Mouse (Mus musculus) heart, embryonic 16.5 days (tissue): Measurements from ENCODE around the gene Psmb11. TPM values are rescaled to one million over a fixed set of nuclear protein-coding genes. Genes with fewer than 3 reads are reported as not detected.

Experiments
- ATAC-seq: fragments of 200-750 bp; cut with Nextera tagmentation; replicated peaks from 2 replicates; pipeline ENCODE4 v1.8.0; 2017; ENCODE audit warnings: moderate number of reproducible peaks; ENCODE audit not compliant: insufficient read depth, low FRiP score; ENCODE audit errors: extremely low read depth
- H3K27ac ChIP-seq: fragments of 300-500 bp; sonication (generic); 2 replicates; pipeline ENCODE4 v1.5.1; 2014; ENCODE audit warnings: mild to moderate bottlenecking, low read length, control low read depth, moderate library complexity
- H3K27me3 ChIP-seq: fragments of 300-500 bp; sonication (generic); 2 replicates; pipeline ENCODE4 v1.6.1; 2014; ENCODE audit warnings: low read length, mixed read lengths; ENCODE audit not compliant: control insufficient read depth, insufficient read depth
- H3K36me3 ChIP-seq: fragments of 300-500 bp; sonication (generic); 2 replicates; pipeline ENCODE4 v1.6.1; 2014; ENCODE audit not compliant: control insufficient read depth, insufficient read depth
- H3K4me1 ChIP-seq: fragments of 300-500 bp; sonication (generic); 2 replicates; pipeline ENCODE4 v1.6.1; 2014; ENCODE audit warnings: low read length, mixed read lengths; ENCODE audit not compliant: control insufficient read depth, insufficient read depth
- H3K4me2 ChIP-seq: fragments of 300-500 bp; sonication (generic); 2 replicates; pipeline ENCODE4 v1.6.1; 2014; ENCODE audit warnings: low read depth, mild to moderate bottlenecking, control low read depth, low read length
- H3K4me3 ChIP-seq: fragments of 300-500 bp; sonication (generic); 2 replicates; pipeline ENCODE4 v1.5.1; 2014; ENCODE audit warnings: mild to moderate bottlenecking, control low read depth, low read length
- H3K9ac ChIP-seq: fragments of 300-500 bp; sonication (generic); 2 replicates; pipeline ENCODE4 v1.6.1; 2014; ENCODE audit warnings: low read length, control low read depth
- H3K9me3 ChIP-seq: fragments of 300-500 bp; sonication (generic); replicated peaks from 2 replicates; pipeline ENCODE4 v1.6.1; 2016; ENCODE audit warnings: low read length; ENCODE audit not compliant: control insufficient read depth
- WGBS: fragments of 180-500 bp; shearing (Covaris S2); extraction: QIAGEN DNeasy Blood & Tissue Kit; methylation state at CpG from one replicate; pipeline ENCODE4 v1.1.7; 2014; 5-methylcytosine and 5-hydroxymethylcytosine counted together
- polyA plus RNA-seq: library from polyadenylated mRNA; unstranded; fragments of >200 nt; fragmentation: Nextera tagmentation; extraction: Ambion mirVana; gene quantifications from 2 replicates; pipeline ENCODE4 v1.2.1, GENCODE M21; 2015

The Psmb11 gene
- polyA plus RNA-seq, 1 experiment from 2014 or later = 22.3 TPM

- Histone ChIP-seq H3K27me3 (0 out of 2 replicates have a peak, but pooled peaks cover 2% of the 10 kb centered on the region), H3K9me3 (no peaks in the 10 kb centered on the region), H3K27ac (no peak overlapping the region), H3K4me3 (no peak overlapping the region), H3K36me3 (peaks cover 46% of the 10 kb centered on the region), H3K4me2 (no peak overlapping the region), H3K4me1 (peaks cover 3% of the 10 kb centered on the region), H3K9ac (no peak overlapping the region)
- 78% methylated on average over 25 of the region's 25 CpGs for WGBS
- no peak for ATAC-seq
These were observed 21.2 kb downstream of the Psmb11 start for GRCm38 (mm10) chr14:54642224-54642944.

GRCm38 (mm10) chr14:54643011-54643410 is 21.8 kb downstream of the Psmb11 start:
- H3K9ac ChIP-seq = no peak overlapping the region
- no peak for ATAC-seq
- no peak overlapping the region for H3K4me2 ChIP-seq
- no peaks in the 10 kb centered on the region for H3K9me3 ChIP-seq
- H3K36me3 ChIP-seq = peaks cover 52% of the 10 kb centered on the region
- H3K27me3 ChIP-seq = 0 out of 2 replicates have a peak, but pooled peaks cover 2% of the 10 kb centered on the region
- H3K4me3 ChIP-seq = no peak overlapping the region
- no peak overlapping the region for H3K27ac ChIP-seq
- peaks cover 3% of the 10 kb centered on the region for H3K4me1 ChIP-seq
- 85% methylated on average over 2 of the region's 2 CpGs for WGBS

GRCm38 (mm10) chr14:54644294-54644693 is 23.1 kb downstream of the Psmb11 start:
- H3K9me3 ChIP-seq = no peaks in the 10 kb centered on the region
- no peak for ATAC-seq
- no peak overlapping the region for H3K4me2 ChIP-seq
- no peak overlapping the region for H3K27ac ChIP-seq
- H3K9ac ChIP-seq = no peak overlapping the region
- H3K27me3 ChIP-seq = no peaks in the 10 kb centered on the region
- no peak overlapping the region for H3K4me3 ChIP-seq
- peaks cover 62% of the 10 kb centered on the region for H3K36me3 ChIP-seq
- 73% methylated on average over 9 of the region's 9 CpGs for WGBS
- H3K4me1 ChIP-seq = peaks cover 3% of the 10 kb centered on the region

DNA sequence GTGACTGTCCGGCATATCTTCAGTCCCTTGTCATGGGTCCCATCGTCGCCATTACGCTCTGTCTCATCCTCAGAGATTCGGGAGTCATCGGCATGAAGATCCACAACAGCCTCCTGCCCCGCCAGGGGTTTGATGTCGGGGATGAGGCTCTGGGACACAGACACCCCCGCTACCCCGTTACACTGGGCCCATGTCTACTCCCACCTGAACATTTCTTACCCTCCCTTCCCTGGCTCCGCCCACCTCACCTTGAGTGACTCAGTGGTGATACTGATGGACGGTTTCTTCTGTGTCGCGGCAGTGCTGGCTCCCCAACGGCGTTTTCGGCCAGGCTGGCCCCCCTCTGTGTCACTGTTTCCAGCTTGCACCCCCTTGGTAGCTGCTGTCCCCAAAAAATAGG is 25.2 kb downstream of the Psmb11 start:
- no peaks in the 10 kb centered on the region for H3K9me3 ChIP-seq
- peaks cover 81% of the 10 kb centered on the region for H3K36me3 ChIP-seq
- WGBS = 92% methylated on average over 17 of the region's 17 CpGs
- no peak for ATAC-seq
- peaks cover 4% of the 10 kb centered on the region; the same call in 1 of the 2 replicates for H3K4me1 ChIP-seq
- no peak overlapping the region for H3K4me3 ChIP-seq
- no peaks in the 10 kb centered on the region for H3K27me3 ChIP-seq
- no peak overlapping the region for H3K27ac ChIP-seq
- no peak overlapping the region for H3K9ac ChIP-seq
- no peak overlapping the region for H3K4me2 ChIP-seq

DNA sequence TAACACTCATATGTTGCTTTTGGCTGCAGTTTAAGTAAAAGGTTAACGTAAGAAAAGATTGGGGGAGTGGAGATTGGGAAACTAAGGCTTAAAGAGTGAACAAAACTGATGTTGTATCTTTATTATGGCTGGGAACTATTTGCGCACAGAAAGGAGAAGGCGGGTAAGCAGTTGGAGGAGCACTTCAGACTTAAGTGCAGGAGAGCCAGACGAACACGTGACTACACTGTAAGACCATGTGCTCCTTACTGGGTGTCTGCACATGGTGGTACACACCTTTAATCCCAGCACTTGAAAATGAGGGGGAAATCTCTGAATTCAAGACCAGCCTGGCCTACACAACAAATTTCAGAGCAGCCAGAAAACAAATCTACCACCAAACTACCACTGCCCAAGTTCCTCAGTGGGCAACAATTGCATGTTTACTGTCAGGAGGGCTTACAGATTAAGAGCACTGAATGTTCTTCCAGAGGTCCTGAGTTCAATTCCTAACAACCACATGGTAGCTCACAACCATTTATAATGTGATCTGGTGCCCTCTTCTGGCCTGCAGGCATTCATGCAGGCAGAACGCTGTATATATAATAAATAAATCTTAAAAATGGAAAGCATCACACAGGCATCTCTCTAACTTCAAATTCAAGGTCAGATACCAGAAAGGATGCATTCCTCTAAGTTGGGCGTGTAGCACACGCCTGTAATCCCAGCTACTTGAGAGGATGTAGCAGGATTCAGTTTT is 25.8 kb downstream of the Psmb11 start:
- Histone ChIP-seq H3K4me1 (peaks cover 4% of the 10 kb centered on the region), H3K4me3 (no peak overlapping the region), H3K27ac (no peak overlapping the region), H3K36me3 (peaks cover 84% of the 10 kb centered on the region), H3K9ac (no peak overlapping the region), H3K4me2 (no peak overlapping the region), H3K9me3 (no peaks in the 10 kb centered on the region), H3K27me3 (no peaks in the 10 kb centered on the region)
- WGBS = 88% methylated on average over 8 of the region's 8 CpGs
- no peak for ATAC-seq

- Histone ChIP-seq H3K4me3 (no peak overlapping the region), H3K4me1 (peaks cover 12% of the 10 kb centered on the region), H3K27ac (no peak overlapping the region), H3K4me2 (no peak overlapping the region), H3K9me3 (no peaks in the 10 kb centered on the region), H3K36me3 (peaks cover 79% of the 10 kb centered on the region), H3K9ac (no peak overlapping the region), H3K27me3 (no peaks in the 10 kb centered on the region)
- 73% methylated on average over 4 of the region's 4 CpGs for WGBS
- ATAC-seq = no peak
These were observed 26.7 kb downstream of the Psmb11 start for GRCm38 (mm10) chr14:54647900-54648299.

DNA sequence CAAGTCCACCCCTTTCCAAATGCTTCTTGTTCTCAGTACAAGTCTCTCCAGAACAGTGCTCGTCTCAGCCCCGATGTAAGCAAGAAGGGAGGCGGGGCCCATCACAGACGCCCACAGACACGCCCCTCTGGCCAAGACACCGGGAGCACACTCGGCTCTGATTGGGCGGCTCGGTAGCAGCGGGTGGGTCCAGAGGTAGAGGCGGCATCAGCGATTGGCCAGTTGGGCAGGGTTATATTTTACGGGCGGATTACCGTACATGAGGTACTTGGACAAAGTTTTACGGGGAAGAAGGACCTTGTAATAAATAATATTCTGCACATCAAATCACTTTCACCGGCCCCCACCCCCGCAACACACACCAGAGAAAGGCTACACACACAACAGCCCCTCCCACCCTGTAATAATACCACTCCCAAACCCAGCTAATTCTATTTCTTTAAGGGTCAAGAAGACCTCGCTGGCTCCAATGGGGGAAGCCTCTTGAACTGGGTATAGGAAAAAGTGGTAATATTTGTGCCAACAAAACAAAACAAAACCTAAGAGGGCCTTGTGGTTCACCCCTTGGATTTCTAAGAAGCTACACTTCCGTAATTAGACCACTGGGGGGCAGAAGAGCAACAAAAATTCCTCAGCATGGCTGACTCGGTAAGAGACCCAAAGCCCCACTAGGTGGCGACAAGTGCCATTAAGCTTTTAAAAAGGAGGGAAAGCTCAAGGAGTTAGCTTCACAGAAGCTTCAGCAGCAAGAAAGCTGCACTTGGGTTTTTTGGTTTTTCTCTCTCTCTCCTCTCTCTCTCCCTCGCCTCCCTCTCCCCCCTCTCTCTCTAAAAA is 29.6 kb downstream of the Psmb11 start:
- Histone ChIP-seq H3K4me1 (peaks cover 22% of the 10 kb centered on the region), H3K27me3 (no peaks in the 10 kb centered on the region), H3K9me3 (no peaks in the 10 kb centered on the region), H3K36me3 (peaks cover 53% of the 10 kb centered on the region), H3K9ac (no peak overlapping the region), H3K4me2 (no peak overlapping the region), H3K27ac (0 out of 2 replicates have a peak overlapping the region, but pooled peaks have one; percentile 15), H3K4me3 (no peak overlapping the region)
- WGBS = 60% methylated on average over 23 of the region's 23 CpGs
- 0 out of 2 replicates have a peak, but pooled peaks have one; percentile 7 for ATAC-seq

- Histone ChIP-seq H3K9ac (no peak overlapping the region), H3K27ac (0 out of 2 replicates have a peak overlapping the region, but pooled peaks have one; percentile 15), H3K4me3 (no peak overlapping the region), H3K4me2 (no peak overlapping the region), H3K4me1 (peaks cover 22% of the 10 kb centered on the region), H3K9me3 (no peaks in the 10 kb centered on the region), H3K27me3 (no peaks in the 10 kb centered on the region), H3K36me3 (peaks cover 49% of the 10 kb centered on the region)
- ATAC-seq = no peak
- 72% methylated on average over 4 of the region's 4 CpGs for WGBS
These were observed 30.3 kb downstream of the Psmb11 start for GRCm38 (mm10) chr14:54651556-54651955.
